Mouse (Mus musculus): ENCODE measurements around the gene Fam104a. TPM values are rescaled to one million over a fixed set of nuclear protein-coding genes. Genes with fewer than 3 reads are reported as not detected.

The Fam104a gene
- total RNA-seq, 2 experiments from 2014 or later = 14.4 to 25.0 TPM

Other genes starting within 250 kb of the Fam104a start
- 0.13 and 1.2 TPM in 2 replicates for gene Sstr2, start 64.8 kb downstream of the Fam104a start, total RNA-seq (2014; fragmentation: Nextera tagmentation)
- gene Sstr2, start 64.8 kb downstream of the Fam104a start, total RNA-seq (2017) = not detected in 2 replicates
- 39.1 and 63.6 TPM in 2 replicates for gene Cog1, start 35.0 kb downstream of the Fam104a start, total RNA-seq (2014; fragmentation: Nextera tagmentation)
- 11.3 and 22.8 TPM in 2 replicates for gene Cog1, start 35.0 kb downstream of the Fam104a start, total RNA-seq (2017)
- gene Slc39a11, start 34.1 kb downstream of the Fam104a start, total RNA-seq (2014; fragmentation: Nextera tagmentation) = 24.8 and 37.0 TPM in 2 replicates
- gene Slc39a11, start 34.1 kb downstream of the Fam104a start, total RNA-seq (2017) = 30.5 and 36.9 TPM in 2 replicates
- 10.4 and 28.3 TPM in 2 replicates for gene D11Wsu47e, start 257 bp upstream of the Fam104a start, total RNA-seq (2014; fragmentation: Nextera tagmentation)
- gene D11Wsu47e, start 257 bp upstream of the Fam104a start, total RNA-seq (2017) = 6.4 and 19.0 TPM in 2 replicates
- gene Cpsf4l, start 25.9 kb upstream of the Fam104a start, total RNA-seq (2014; fragmentation: Nextera tagmentation) = not detected in 2 replicates
- gene Cpsf4l, start 25.9 kb upstream of the Fam104a start, total RNA-seq (2017) = not detected in 2 replicates
- 13.9 and 15.5 TPM in 2 replicates for gene Cdc42ep4, start 67.7 kb upstream of the Fam104a start, total RNA-seq (2014; fragmentation: Nextera tagmentation)
- gene Cdc42ep4, start 67.7 kb upstream of the Fam104a start, total RNA-seq (2017) = 14.8 and 21.5 TPM in 2 replicates

All from granulocyte monocyte progenitor cell, adult 5-6 weeks (primary cell).